Mouse (Mus musculus): Measurements from ENCODE around the gene A630076J17Rik.

DNA sequence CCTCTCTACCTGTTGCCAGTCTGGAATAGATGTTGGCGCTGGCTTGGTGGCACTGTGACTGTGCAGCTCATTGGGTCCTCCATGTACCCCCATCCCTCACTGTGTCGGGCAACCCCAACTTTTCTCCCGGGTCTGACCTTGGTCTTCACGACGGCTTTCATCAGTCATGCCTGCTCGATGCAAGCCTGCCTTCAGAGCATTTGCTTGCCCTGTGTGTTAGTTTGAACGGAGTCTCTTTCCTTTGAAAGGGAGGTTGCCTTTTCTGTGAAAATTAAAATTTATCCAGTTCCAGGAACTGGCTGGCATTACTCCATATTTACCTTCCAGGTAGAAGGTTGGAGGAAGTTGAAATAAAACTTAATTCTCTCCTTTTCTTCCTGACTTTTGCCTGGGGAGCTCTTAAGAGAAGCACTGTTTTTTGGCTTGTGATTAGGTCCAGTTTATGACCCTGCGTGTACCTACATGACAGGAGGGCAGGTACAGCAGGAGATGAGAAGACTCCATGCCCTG lies 8.1 kb downstream of the A630076J17Rik start:
- TF ChIP-seq CTCF (conservative IDR thresholded peaks at IDR 0.05; ENCODE audit: low read length), result no peak
- TF ChIP-seq POU5F1 (IDR thresholded peaks at IDR 0.05; ENCODE audit: borderline replicate concordance, low read length), result no peak
